Mouse (Mus musculus): Measurements from ENCODE around the gene Tarsl2. TPM values are rescaled to one million over a fixed set of nuclear protein-coding genes. Genes with fewer than 3 reads are reported as not detected.

The Tarsl2 gene
- polyA plus RNA-seq, 1 experiment from 2014 or later: 14.0 TPM

DNA sequence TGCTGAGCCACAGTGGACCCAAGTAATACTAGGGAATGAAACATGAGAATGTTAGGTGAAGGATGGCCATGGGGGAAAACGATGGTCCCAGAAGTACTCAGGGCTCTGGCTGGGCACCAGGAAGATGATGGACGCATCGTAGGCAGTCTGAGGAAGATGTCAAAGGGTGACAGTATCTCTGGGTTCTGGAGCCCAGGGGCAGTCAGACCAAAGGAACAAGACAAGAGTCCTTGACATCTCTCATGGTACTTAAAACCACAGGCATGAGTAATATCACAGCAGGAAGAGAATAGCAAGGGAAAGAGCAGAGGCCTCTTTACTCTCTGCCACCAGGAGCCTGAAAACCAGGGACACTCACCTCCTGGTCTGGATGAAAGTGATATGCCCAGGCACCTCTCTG, 90.6 kb downstream of the Tarsl2 start:
- ATAC-seq (ENCODE audit: low FRiP score, low TSS enrichment): no peak
- H3K9ac ChIP-seq (ENCODE audit: low read depth, low read length): no peak overlapping the region
- 86% methylated on average over 3 of the region's 3 CpGs for WGBS

DNA sequence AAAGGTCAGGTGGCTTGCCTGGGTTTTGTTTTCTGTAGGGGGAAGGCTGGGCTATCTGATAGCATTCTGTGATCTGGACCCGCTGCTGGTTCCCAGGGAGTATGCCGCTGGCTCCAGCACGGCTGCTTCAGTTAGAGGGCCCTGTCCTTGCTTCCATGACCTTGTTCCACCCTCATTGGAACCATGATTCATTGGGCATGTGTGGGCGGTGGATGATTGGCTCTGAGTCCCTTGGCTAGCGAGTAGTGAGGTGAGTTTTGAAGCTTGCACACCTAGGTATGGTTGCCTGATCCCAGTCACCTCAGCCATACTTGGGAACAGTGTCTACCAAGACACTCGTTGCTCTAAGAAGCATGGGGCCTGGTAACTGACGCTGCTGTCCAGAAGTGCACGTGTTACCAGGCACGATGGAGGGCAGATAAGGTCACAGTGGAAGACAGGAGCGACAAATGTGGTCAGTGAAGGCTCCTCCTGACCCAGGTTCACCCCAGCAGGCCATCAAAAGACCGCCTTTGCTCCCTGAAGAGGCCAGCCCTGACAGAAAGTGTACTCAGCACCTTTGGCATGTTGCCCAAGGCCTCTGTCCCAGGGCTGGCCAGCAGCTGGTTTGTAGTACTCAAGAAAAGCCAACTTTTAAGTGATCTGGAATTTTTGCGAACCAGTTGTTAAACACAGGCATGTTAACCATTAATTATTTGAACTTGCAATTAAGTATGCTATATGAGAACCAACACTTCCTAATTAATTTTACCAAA, 92.8 kb downstream of the Tarsl2 start:
- Histone ChIP-seq H3K27me3 (ENCODE audit: control insufficient read depth, insufficient read depth, low read length) (no peaks in the 10 kb centered on the region), H3K9me3 (ENCODE audit: control insufficient read depth, low read length) (no peaks in the 10 kb centered on the region), H3K9ac (ENCODE audit: low read depth, low read length) (no peak overlapping the region), H3K4me1 (ENCODE audit: control insufficient read depth, insufficient read depth, low read length) (0 out of 2 replicates have a peak, but pooled peaks cover 4% of the 10 kb centered on the region), H3K36me3 (ENCODE audit: control insufficient read depth, insufficient read depth, low read length) (no peaks in the 10 kb centered on the region), H3K4me3 (ENCODE audit: low read length) (no peak overlapping the region), H3K27ac (ENCODE audit: low read depth, low read length) (no peak overlapping the region), H3K4me2 (replicated peaks; ENCODE audit: low read depth, low read length) (no peak overlapping the region)
- 47% methylated on average over 12 of the region's 12 CpGs for WGBS
- no peak for ATAC-seq (ENCODE audit: low FRiP score, low TSS enrichment)

More for the DNA sequence above, 90.6 kb downstream of the Tarsl2 start:
- H3K4me2 ChIP-seq (replicated peaks; ENCODE audit: low read depth, low read length): no peak overlapping the region
- H3K36me3 ChIP-seq (ENCODE audit: control insufficient read depth, insufficient read depth, low read length): no peaks in the 10 kb centered on the region
- no peaks in the 10 kb centered on the region for H3K9me3 ChIP-seq (ENCODE audit: control insufficient read depth, low read length)
- no peak overlapping the region for H3K4me3 ChIP-seq (ENCODE audit: low read length)
- H3K4me1 ChIP-seq (ENCODE audit: control insufficient read depth, insufficient read depth, low read length): 0 out of 2 replicates have a peak, but pooled peaks cover 4% of the 10 kb centered on the region
- H3K27ac ChIP-seq (ENCODE audit: low read depth, low read length): no peak overlapping the region
- no peaks in the 10 kb centered on the region for H3K27me3 ChIP-seq (ENCODE audit: control insufficient read depth, insufficient read depth, low read length)

Other genes starting within 250 kb of the Tarsl2 start
- gene Tjp1, start 117.1 kb upstream of the Tarsl2 start, polyA plus RNA-seq (2014; fragmentation: Nextera tagmentation; extraction: Ambion mirVana): 18.9 and 21.3 TPM in 2 replicates
- gene Tm2d3, start 46.3 kb downstream of the Tarsl2 start, polyA plus RNA-seq (2014; fragmentation: Nextera tagmentation; extraction: Ambion mirVana): 87.0 and 108 TPM in 2 replicates
- 2.7 and 2.9 TPM in 2 replicates for gene Pcsk6, start 216.8 kb downstream of the Tarsl2 start, polyA plus RNA-seq (2014; fragmentation: Nextera tagmentation; extraction: Ambion mirVana)

Measured in kidney, embryonic 14.5 days (tissue).